Mouse (Mus musculus) heart, embryonic 16.5 days (tissue): ENCODE data around the gene Olfr1046. TPM values are rescaled to one million over a fixed set of nuclear protein-coding genes. Genes with fewer than 3 reads are reported as not detected.
"Not testable (repeated sequence)": the region's sequence is repeated elsewhere in the genome, so short reads cannot be mapped to it uniquely, and the experiment has no call there.

Experiments
- ATAC-seq: fragments of 200-750 bp; cut with Nextera tagmentation; replicated peaks from 2 replicates; pipeline ENCODE4 v1.8.0; 2017; ENCODE audit warnings: moderate number of reproducible peaks; ENCODE audit not compliant: insufficient read depth, low FRiP score; ENCODE audit errors: extremely low read depth
- H3K27ac ChIP-seq: fragments of 300-500 bp; sonication (generic); 2 replicates; pipeline ENCODE4 v1.5.1; 2014; ENCODE audit warnings: mild to moderate bottlenecking, low read length, control low read depth, moderate library complexity
- H3K27me3 ChIP-seq: fragments of 300-500 bp; sonication (generic); 2 replicates; pipeline ENCODE4 v1.6.1; 2014; ENCODE audit warnings: low read length, mixed read lengths; ENCODE audit not compliant: control insufficient read depth, insufficient read depth
- H3K36me3 ChIP-seq: fragments of 300-500 bp; sonication (generic); 2 replicates; pipeline ENCODE4 v1.6.1; 2014; ENCODE audit not compliant: control insufficient read depth, insufficient read depth
- H3K4me1 ChIP-seq: fragments of 300-500 bp; sonication (generic); 2 replicates; pipeline ENCODE4 v1.6.1; 2014; ENCODE audit warnings: low read length, mixed read lengths; ENCODE audit not compliant: control insufficient read depth, insufficient read depth
- H3K4me2 ChIP-seq: fragments of 300-500 bp; sonication (generic); 2 replicates; pipeline ENCODE4 v1.6.1; 2014; ENCODE audit warnings: low read depth, mild to moderate bottlenecking, control low read depth, low read length
- H3K4me3 ChIP-seq: fragments of 300-500 bp; sonication (generic); 2 replicates; pipeline ENCODE4 v1.5.1; 2014; ENCODE audit warnings: mild to moderate bottlenecking, control low read depth, low read length
- H3K9ac ChIP-seq: fragments of 300-500 bp; sonication (generic); 2 replicates; pipeline ENCODE4 v1.6.1; 2014; ENCODE audit warnings: low read length, control low read depth
- H3K9me3 ChIP-seq: fragments of 300-500 bp; sonication (generic); replicated peaks from 2 replicates; pipeline ENCODE4 v1.6.1; 2016; ENCODE audit warnings: low read length; ENCODE audit not compliant: control insufficient read depth
- WGBS: fragments of 180-500 bp; shearing (Covaris S2); extraction: QIAGEN DNeasy Blood & Tissue Kit; methylation state at CpG from one replicate; pipeline ENCODE4 v1.1.7; 2014; 5-methylcytosine and 5-hydroxymethylcytosine counted together
- polyA plus RNA-seq: library from polyadenylated mRNA; unstranded; fragments of >200 nt; fragmentation: Nextera tagmentation; extraction: Ambion mirVana; gene quantifications from 2 replicates; pipeline ENCODE4 v1.2.1, GENCODE M21; 2015

Gene Olfr1046
- polyA plus RNA-seq, 1 experiment from 2014 or later, result not detected

GRCm38 (mm10) chr2:86175422-86175821, 43.7 kb downstream of the Olfr1046 start:
- not testable (repeated sequence) for H3K9ac ChIP-seq, H3K36me3 ChIP-seq, H3K4me3 ChIP-seq, H3K4me1 ChIP-seq, H3K9me3 ChIP-seq, H3K27me3 ChIP-seq, H3K4me2 ChIP-seq, H3K27ac ChIP-seq, ATAC-seq
- WGBS, result 68% methylated on average over 7 of the region's 7 CpGs

GRCm38 (mm10) chr2:86167422-86167821, 51.7 kb downstream of the Olfr1046 start, which contains the start of gene Olfr1043:
Gene Olfr1043, minus strand, starts transcription at chr2:86167522.
- no peak within 1 kb of the TSS for H3K9ac ChIP-seq
- no peak within 1 kb of the TSS for H3K27ac ChIP-seq
- no peaks in the 10 kb centered on the region for H3K27me3 ChIP-seq
- H3K9me3 ChIP-seq, result no peaks in the 10 kb centered on the region
- WGBS, result 76% methylated on average over 2 of the region's 2 CpGs
- H3K4me3 ChIP-seq, result no peak within 1 kb of the TSS
- 0 out of 2 replicates have a peak, but pooled peaks cover 2% of the 10 kb centered on the region for H3K4me1 ChIP-seq
- no peak within 1 kb of the TSS for H3K4me2 ChIP-seq
- H3K36me3 ChIP-seq, result no peaks in the 10 kb centered on the region
- ATAC-seq, result no peak

Other genes with a start within 250 kb of the Olfr1046 start
- not detected in 2 replicates for gene Olfr1029, start 245.4 kb downstream of the Olfr1046 start, polyA plus RNA-seq
- not detected in 2 replicates for gene Olfr1030, start 240.0 kb downstream of the Olfr1046 start, polyA plus RNA-seq
- not detected in 2 replicates for gene Olfr1031, start 229.0 kb downstream of the Olfr1046 start, polyA plus RNA-seq
- not detected in 2 replicates for gene Olfr1032, start 213.8 kb downstream of the Olfr1046 start, polyA plus RNA-seq
- gene Olfr1033, start 198.7 kb downstream of the Olfr1046 start, polyA plus RNA-seq, result 6.3 and 6.4 TPM in 2 replicates
- gene Olfr1034, start 173.5 kb downstream of the Olfr1046 start, polyA plus RNA-seq, result 0.07 TPM in 1 of 2 replicates, not detected in the other
- not detected in 2 replicates for gene Olfr1036, start 145.3 kb downstream of the Olfr1046 start, polyA plus RNA-seq
- gene Olfr1037, start 131.9 kb downstream of the Olfr1046 start, polyA plus RNA-seq, result not detected in 2 replicates
- not detected in 2 replicates for gene Olfr1039, start 83.4 kb downstream of the Olfr1046 start, polyA plus RNA-seq
- gene Olfr1040, start 72.6 kb downstream of the Olfr1046 start, polyA plus RNA-seq, result not detected in 2 replicates
- not detected in 2 replicates for gene Olfr1042, start 57.5 kb downstream of the Olfr1046 start, polyA plus RNA-seq
- gene Olfr1043, start 51.8 kb downstream of the Olfr1046 start, polyA plus RNA-seq, result not detected in 2 replicates
- gene Olfr1044, start 41.5 kb downstream of the Olfr1046 start, polyA plus RNA-seq, result not detected in 2 replicates
- not detected in 2 replicates for gene Olfr52, start 33.6 kb downstream of the Olfr1046 start, polyA plus RNA-seq
- gene Olfr1045, start 16.3 kb downstream of the Olfr1046 start, polyA plus RNA-seq, result not detected in 2 replicates
- gene Olfr1047, start 12.1 kb upstream of the Olfr1046 start, polyA plus RNA-seq, result not detected in 2 replicates
- not detected in 2 replicates for gene Olfr1048, start 21.0 kb upstream of the Olfr1046 start, polyA plus RNA-seq
- not detected in 2 replicates for gene Olfr1049, start 39.0 kb upstream of the Olfr1046 start, polyA plus RNA-seq
- gene Olfr1051, start 59.8 kb upstream of the Olfr1046 start, polyA plus RNA-seq, result not detected in 2 replicates
- gene Olfr1052, start 73.1 kb upstream of the Olfr1046 start, polyA plus RNA-seq, result not detected in 2 replicates
- not detected in 2 replicates for gene Olfr1053, start 96.0 kb upstream of the Olfr1046 start, polyA plus RNA-seq
- gene Olfr1054, start 116.1 kb upstream of the Olfr1046 start, polyA plus RNA-seq, result not detected in 2 replicates
- not detected in 2 replicates for gene Olfr1055, start 131.0 kb upstream of the Olfr1046 start, polyA plus RNA-seq
- gene Olfr1056, start 143.2 kb upstream of the Olfr1046 start, polyA plus RNA-seq, result not detected in 2 replicates
- gene Olfr1057, start 159.1 kb upstream of the Olfr1046 start, polyA plus RNA-seq, result not detected in 2 replicates
- gene Olfr1058, start 169.2 kb upstream of the Olfr1046 start, polyA plus RNA-seq, result not detected in 2 replicates
- gene Olfr1061, start 194.7 kb upstream of the Olfr1046 start, polyA plus RNA-seq, result not detected in 2 replicates
- gene Olfr1062, start 207.4 kb upstream of the Olfr1046 start, polyA plus RNA-seq, result not detected in 2 replicates
- gene Olfr1065, start 231.3 kb upstream of the Olfr1046 start, polyA plus RNA-seq, result not detected in 2 replicates
- gene Olfr1066, start 237.0 kb upstream of the Olfr1046 start, polyA plus RNA-seq, result not detected in 2 replicates